Mouse (Mus musculus): ENCODE measurements around the gene 4921539E11Rik. TPM values are rescaled to one million over a fixed set of nuclear protein-coding genes. Genes with fewer than 3 reads are reported as not detected.

4921539E11Rik gene
- polyA plus RNA-seq (2015; fragmentation: Illumina TruSeq; extraction: RNeasy Lipid Tissue Mini Kit (QIAGEN cat#74804); ENCODE audit: low read depth, low replicate concordance): not detected

GRCm38 (mm10) chr4:103290763-103291162 is at the start of gene 4921539E11Rik:
Gene 4921539E11Rik (minus strand): TSS chr4:103290863.

GRCm38 (mm10) chr4:103313587-103314525 is 23.2 kb upstream of the 4921539E11Rik start, which contains the start of gene Oma1:
Gene Oma1 (plus strand): TSS chr4:103313812.

GRCm38 (mm10) chr4:103214925-103215820 is 75.5 kb downstream of the 4921539E11Rik start, which contains the start of gene Slc35d1:
Gene Slc35d1 (minus strand): TSS chr4:103215164.

Other genes with a start within 250 kb of the 4921539E11Rik start
- 26.4 TPM for gene Mier1, start 176.5 kb downstream of the 4921539E11Rik start, polyA plus RNA-seq (2015; fragmentation: Illumina TruSeq; extraction: RNeasy Lipid Tissue Mini Kit (QIAGEN cat#74804); ENCODE audit: low read depth, low replicate concordance)
- gene Wdr78, start 176.3 kb downstream of the 4921539E11Rik start, polyA plus RNA-seq (2015; fragmentation: Illumina TruSeq; extraction: RNeasy Lipid Tissue Mini Kit (QIAGEN cat#74804); ENCODE audit: low read depth, low replicate concordance): 7.4 TPM
- 6.6 TPM for gene Slc35d1, start 75.7 kb downstream of the 4921539E11Rik start, polyA plus RNA-seq (2015; fragmentation: Illumina TruSeq; extraction: RNeasy Lipid Tissue Mini Kit (QIAGEN cat#74804); ENCODE audit: low read depth, low replicate concordance)
- gene Oma1, start 22.9 kb upstream of the 4921539E11Rik start, polyA plus RNA-seq (2015; fragmentation: Illumina TruSeq; extraction: RNeasy Lipid Tissue Mini Kit (QIAGEN cat#74804); ENCODE audit: low read depth, low replicate concordance): 8.6 TPM